Mouse (Mus musculus) lung, embryonic 16.5 days (tissue): ENCODE results near the gene Sgms1. TPM values are rescaled to one million over a fixed set of nuclear protein-coding genes. Genes with fewer than 3 reads are reported as not detected.

ENCODE experiments used
- ATAC-seq: fragments of 200-750 bp; cut with Nextera tagmentation; 2 replicates; pipeline ENCODE4 v1.8.0; 2017; ENCODE audit warnings: low read depth, mild to moderate bottlenecking, moderate library complexity
- H3K27ac ChIP-seq: fragments of 300-500 bp; sonication (generic); 2 replicates; pipeline ENCODE4 v1.5.1; 2014; ENCODE audit warnings: mild to moderate bottlenecking, control low read depth, low read length
- H3K27me3 ChIP-seq: fragments of 300-500 bp; sonication (generic); 2 replicates; pipeline ENCODE4 v1.6.1; 2014; ENCODE audit warnings: low read depth, low read length, mixed read lengths; ENCODE audit not compliant: control insufficient read depth, insufficient read depth
- H3K36me3 ChIP-seq: fragments of 300-500 bp; sonication (generic); 2 replicates; pipeline ENCODE4 v1.6.1; 2014; ENCODE audit warnings: low read length; ENCODE audit not compliant: control insufficient read depth, insufficient read depth
- H3K4me1 ChIP-seq: fragments of 300-500 bp; sonication (generic); replicated peaks from 2 replicates; pipeline ENCODE4 v1.6.1; 2014; ENCODE audit warnings: low read length, mixed read lengths; ENCODE audit not compliant: control insufficient read depth, insufficient read depth
- H3K4me2 ChIP-seq: fragments of 300-500 bp; sonication (generic); 2 replicates; pipeline ENCODE4 v1.6.1; 2014; ENCODE audit warnings: low read depth, low read length, control low read depth
- H3K4me3 ChIP-seq: fragments of 300-500 bp; sonication (generic); 2 replicates; pipeline ENCODE4 v1.5.1; 2014; ENCODE audit warnings: mild to moderate bottlenecking, low read length, control low read depth
- H3K9ac ChIP-seq: fragments of 300-500 bp; sonication (generic); 2 replicates; pipeline ENCODE4 v1.6.1; 2014; ENCODE audit warnings: low read length, control low read depth
- H3K9me3 ChIP-seq: fragments of 300-500 bp; sonication (generic); 2 replicates; pipeline ENCODE4 v1.6.1; 2016; ENCODE audit warnings: low read length; ENCODE audit not compliant: control insufficient read depth
- WGBS: fragments of 180-500 bp; shearing (Covaris S2); extraction: QIAGEN DNeasy Blood & Tissue Kit; methylation state at CpG from one replicate; pipeline ENCODE4 v1.1.7; 2014; 5-methylcytosine and 5-hydroxymethylcytosine counted together
- polyA plus RNA-seq: library from polyadenylated mRNA; unstranded; fragments of >200 nt; fragmentation: Nextera tagmentation; extraction: Ambion mirVana; gene quantifications from 2 replicates; pipeline ENCODE4 v1.2.1, GENCODE M21; 2015

Sgms1 gene
- polyA plus RNA-seq, 1 experiment from 2014 or later = 63.3 TPM

DNA sequence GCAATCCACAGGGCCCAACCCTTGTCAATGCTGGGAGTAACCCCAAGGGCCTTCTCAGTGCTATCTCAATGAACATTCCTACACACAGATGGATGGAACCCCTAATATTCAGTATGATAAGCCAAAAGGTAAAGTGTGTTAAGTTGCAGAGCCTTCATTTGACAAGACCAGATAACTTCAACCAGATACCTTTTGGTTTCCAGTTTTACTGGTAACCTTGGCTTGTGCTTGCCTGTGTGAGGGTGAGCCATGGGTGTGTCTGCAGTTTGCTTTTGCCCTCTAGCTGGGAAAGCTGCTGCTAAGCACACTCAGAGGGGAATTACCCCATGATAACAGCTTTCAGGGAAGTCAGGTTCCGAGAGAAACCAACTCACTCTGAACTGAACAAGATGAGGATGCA, 125.8 kb downstream of the Sgms1 start:
- Histone ChIP-seq H3K4me2 (no peak overlapping the region), H3K9ac (no peak overlapping the region), H3K27me3 (no peaks in the 10 kb centered on the region), H3K36me3 (no peaks in the 10 kb centered on the region), H3K9me3 (no peaks in the 10 kb centered on the region), H3K4me1 (no peaks in the 10 kb centered on the region; the same call in 1 of the 2 replicates), H3K27ac (no peak overlapping the region), H3K4me3 (no peak overlapping the region)
- 82% methylated on average over 1 of the region's 1 CpGs for WGBS
- no peak for ATAC-seq

DNA sequence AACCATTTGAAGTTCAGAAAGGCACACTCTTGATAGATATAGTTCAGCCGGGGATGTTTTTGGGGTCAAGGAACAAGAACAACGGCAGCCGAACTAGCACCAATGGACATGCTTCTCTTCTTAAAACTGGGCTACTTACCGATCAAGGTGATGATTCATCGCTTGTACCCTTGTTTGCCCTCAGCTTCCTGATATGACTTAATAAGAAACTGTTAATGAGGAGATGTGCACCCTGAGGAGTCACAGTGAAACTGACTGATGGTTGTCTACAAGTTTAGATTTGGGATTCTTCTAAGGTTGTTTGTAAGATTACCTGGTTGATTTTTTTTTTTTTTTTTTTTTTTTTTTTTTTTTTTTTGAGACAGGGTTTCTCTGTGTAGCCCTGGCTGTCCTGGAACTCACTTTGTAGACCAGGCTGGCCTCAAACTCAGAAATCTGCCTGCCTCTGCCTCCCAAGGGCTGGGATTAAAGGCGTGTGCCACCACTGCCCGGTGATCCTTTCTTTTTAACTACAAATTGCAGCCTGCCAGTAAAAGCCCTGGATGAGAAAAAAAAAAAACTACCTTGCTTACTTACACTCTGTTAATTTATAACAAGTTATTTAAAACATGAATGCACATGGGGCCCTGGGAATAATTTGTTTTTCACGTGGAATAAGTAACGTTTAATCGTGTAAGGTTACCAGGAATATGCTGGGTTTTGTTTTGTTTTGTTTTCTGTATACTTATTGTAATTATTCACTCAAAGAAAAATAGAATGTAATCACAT, 126.5 kb downstream of the Sgms1 start:
- no peak overlapping the region for H3K27ac ChIP-seq
- no peaks in the 10 kb centered on the region for H3K27me3 ChIP-seq
- H3K4me2 ChIP-seq = no peak overlapping the region
- H3K36me3 ChIP-seq = no peaks in the 10 kb centered on the region
- ATAC-seq = no peak
- WGBS = 91% methylated on average over 10 of the region's 10 CpGs
- no peaks in the 10 kb centered on the region; the same call in 1 of the 2 replicates for H3K4me1 ChIP-seq
- H3K9me3 ChIP-seq = no peaks in the 10 kb centered on the region
- H3K9ac ChIP-seq = no peak overlapping the region
- H3K4me3 ChIP-seq = no peak overlapping the region

DNA sequence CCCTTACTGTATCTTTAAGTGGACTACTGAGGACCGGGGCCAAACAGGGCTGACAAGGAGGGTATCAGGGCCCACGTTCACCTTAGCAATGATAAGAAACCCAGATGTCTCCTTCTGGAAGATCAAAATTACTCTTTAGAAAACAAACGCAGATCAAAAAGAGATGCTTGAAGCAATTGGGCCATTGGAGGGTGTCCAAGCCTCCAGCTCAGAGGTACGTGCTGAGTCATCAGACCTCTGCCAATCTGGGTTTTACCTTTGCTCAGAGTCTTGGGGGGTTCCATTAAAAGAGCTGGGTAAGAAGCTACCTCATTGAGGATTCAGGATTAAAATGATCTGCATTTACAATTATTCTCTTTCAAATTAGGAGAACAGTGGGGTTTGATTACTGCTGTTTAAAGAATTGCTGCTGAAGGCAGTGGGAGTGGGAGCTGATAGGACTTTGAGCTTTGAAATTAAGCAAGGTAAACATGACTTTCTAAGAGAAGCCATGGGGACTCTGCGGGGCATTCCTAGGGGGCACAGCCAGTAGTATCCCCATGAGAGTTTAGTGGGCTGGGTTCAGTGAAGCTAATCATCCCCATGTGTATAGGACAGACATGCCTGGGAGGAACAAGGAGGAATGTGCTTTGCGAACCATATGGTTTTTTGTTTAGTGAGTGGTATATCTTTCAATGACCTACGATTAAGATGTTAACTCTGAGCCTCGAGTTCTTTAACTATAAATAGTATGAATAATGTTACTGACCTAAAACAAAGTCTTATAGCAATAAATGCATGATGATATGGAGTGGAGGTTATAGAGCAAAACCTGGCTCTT, 128.4 kb downstream of the Sgms1 start:
- H3K9me3 ChIP-seq = no peaks in the 10 kb centered on the region
- H3K36me3 ChIP-seq = no peaks in the 10 kb centered on the region
- no peak overlapping the region for H3K27ac ChIP-seq
- WGBS = 63% methylated on average over 8 of the region's 8 CpGs
- H3K27me3 ChIP-seq = no peaks in the 10 kb centered on the region
- no peak overlapping the region for H3K4me3 ChIP-seq
- H3K9ac ChIP-seq = no peak overlapping the region
- no peaks in the 10 kb centered on the region; the same call in 1 of the 2 replicates for H3K4me1 ChIP-seq
- ATAC-seq = no peak
- no peak overlapping the region for H3K4me2 ChIP-seq

- no peak overlapping the region for H3K9ac ChIP-seq
- H3K36me3 ChIP-seq = no peaks in the 10 kb centered on the region
- H3K4me1 ChIP-seq = peaks cover 7% of the 10 kb centered on the region
- WGBS = 88% methylated on average over 2 of the region's 2 CpGs
- H3K27ac ChIP-seq = no peak overlapping the region
- no peak overlapping the region for H3K4me2 ChIP-seq
- no peaks in the 10 kb centered on the region for H3K27me3 ChIP-seq
- no peaks in the 10 kb centered on the region for H3K9me3 ChIP-seq
- ATAC-seq = no peak
- no peak overlapping the region for H3K4me3 ChIP-seq
These were observed 129.7 kb downstream of the Sgms1 start for GRCm38 (mm10) chr19:32259830-32260229.

DNA sequence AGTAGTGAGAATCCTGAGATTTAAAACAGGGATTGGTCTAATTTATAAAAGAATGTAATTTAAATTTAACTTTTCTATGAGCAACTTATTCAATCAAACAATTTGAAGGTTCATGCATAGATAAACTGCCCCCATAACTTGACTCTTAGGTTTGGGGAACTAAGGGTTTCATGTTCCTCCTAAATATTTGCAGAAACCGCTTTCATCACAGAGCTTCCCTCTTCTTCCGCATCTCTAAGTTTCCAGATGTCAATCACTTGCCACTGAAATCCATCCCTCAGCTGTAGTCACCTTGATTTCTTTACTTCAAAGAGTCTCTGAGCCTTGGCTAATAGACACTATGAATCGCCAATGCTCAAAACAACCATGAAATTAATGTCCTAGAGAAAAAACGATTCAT, 130.5 kb downstream of the Sgms1 start:
- H3K27ac ChIP-seq = no peak overlapping the region
- H3K4me2 ChIP-seq = no peak overlapping the region
- no peaks in the 10 kb centered on the region for H3K9me3 ChIP-seq
- H3K9ac ChIP-seq = no peak overlapping the region
- H3K36me3 ChIP-seq = no peaks in the 10 kb centered on the region
- ATAC-seq = no peak
- 88% methylated on average over 4 of the region's 4 CpGs for WGBS
- no peaks in the 10 kb centered on the region for H3K27me3 ChIP-seq
- no peak overlapping the region for H3K4me3 ChIP-seq
- peaks cover 10% of the 10 kb centered on the region for H3K4me1 ChIP-seq

DNA sequence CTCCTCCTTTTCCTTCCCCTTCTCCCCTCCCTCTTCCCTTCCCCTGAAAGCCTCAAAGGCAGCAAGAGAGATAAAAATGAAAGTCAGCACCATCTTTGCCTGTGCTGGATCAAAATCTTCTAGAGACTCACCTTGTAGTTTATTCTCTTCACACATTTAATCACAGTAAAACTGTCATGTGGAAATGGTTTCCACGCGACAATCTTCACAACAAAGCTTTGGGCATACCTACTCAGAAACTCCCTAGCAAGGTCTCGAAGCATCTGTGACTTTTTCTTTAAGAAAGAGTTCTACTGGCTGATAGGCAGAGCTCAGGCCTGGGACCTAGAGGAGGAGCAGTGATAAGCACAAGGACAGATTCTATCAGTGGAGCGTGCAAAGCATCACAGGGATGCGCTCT, 131.4 kb downstream of the Sgms1 start:
- no peaks in the 10 kb centered on the region for H3K27me3 ChIP-seq
- peaks cover 10% of the 10 kb centered on the region for H3K4me1 ChIP-seq
- H3K9ac ChIP-seq = no peak overlapping the region
- no peak overlapping the region for H3K4me2 ChIP-seq
- 71% methylated on average over 5 of the region's 5 CpGs for WGBS
- no peaks in the 10 kb centered on the region for H3K9me3 ChIP-seq
- ATAC-seq = no peak
- H3K27ac ChIP-seq = no peak overlapping the region
- H3K4me3 ChIP-seq = no peak overlapping the region
- H3K36me3 ChIP-seq = no peaks in the 10 kb centered on the region

DNA sequence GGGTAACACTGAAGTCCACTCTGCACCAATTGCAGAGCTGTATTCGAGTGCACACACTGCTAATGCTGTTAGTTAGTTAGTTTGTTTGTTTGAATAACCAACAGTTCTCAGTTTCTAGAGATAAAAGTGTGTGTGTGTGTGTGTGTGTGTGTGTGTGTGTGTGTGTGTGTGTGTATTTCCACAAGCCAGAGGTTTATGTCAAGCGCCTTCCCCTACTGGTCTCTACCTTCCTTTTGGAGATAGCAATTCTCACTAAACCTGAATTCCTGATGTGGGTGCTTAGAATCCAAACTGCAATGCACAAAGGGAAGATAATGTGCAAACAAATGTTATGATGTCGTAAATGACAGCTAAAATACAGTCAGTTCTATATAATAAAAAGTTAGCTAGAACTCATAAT, 131.9 kb downstream of the Sgms1 start:
- H3K4me1 ChIP-seq = peaks cover 10% of the 10 kb centered on the region
- no peak overlapping the region for H3K4me2 ChIP-seq

DNA sequence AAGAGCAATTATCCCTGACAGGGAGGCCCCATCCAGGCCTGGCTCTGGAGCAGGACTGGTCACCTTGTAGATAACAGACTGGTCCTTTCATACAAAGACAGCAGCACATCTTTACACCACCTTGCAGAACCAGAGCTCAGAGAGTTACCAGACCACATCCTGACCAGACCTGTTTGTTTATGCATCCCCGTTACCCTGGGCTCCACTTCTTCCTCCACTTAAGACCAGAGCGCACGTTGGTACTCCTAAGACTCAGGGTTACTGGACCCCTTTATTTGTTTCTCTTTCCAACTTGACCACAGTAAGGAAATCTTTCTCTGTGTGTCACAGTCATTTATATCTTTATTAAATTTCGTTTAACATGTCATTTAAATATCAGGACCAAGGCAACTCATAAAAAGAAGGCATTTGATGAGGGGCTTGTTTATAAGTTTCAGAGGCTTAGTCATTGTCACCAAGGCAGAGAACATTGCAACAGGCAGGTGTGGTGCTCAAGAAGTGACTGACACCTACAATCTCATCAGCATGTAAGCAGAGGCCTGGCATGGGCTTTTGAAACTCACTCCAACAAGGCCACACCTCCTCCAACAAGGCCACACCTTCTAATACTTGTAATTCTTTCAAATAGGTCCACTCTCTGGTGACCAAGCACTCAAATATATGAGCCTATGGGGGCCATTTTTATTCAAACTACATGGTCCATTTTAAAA, 132.7 kb downstream of the Sgms1 start:
- H3K4me1 ChIP-seq = peaks cover 10% of the 10 kb centered on the region
- H3K9ac ChIP-seq = no peak overlapping the region
- H3K4me3 ChIP-seq = no peak overlapping the region
- no peak overlapping the region for H3K4me2 ChIP-seq
- no peaks in the 10 kb centered on the region for H3K36me3 ChIP-seq
- no peaks in the 10 kb centered on the region for H3K9me3 ChIP-seq
- H3K27ac ChIP-seq = no peak overlapping the region
- WGBS = 55% methylated on average over 4 of the region's 4 CpGs
- no peaks in the 10 kb centered on the region for H3K27me3 ChIP-seq
- no peak for ATAC-seq

More for the DNA sequence above, 131.9 kb downstream of the Sgms1 start:
- Histone ChIP-seq H3K27ac (no peak overlapping the region), H3K27me3 (no peaks in the 10 kb centered on the region), H3K9me3 (no peaks in the 10 kb centered on the region), H3K9ac (no peak overlapping the region), H3K36me3 (no peaks in the 10 kb centered on the region), H3K4me3 (no peak overlapping the region)
- ATAC-seq = no peak
- WGBS = 80% methylated on average over 3 of the region's 3 CpGs
